Mouse (Mus musculus) left cerebral cortex, postnatal 4 days (tissue): ENCODE results near the gene Cacnb4. TPM values are rescaled to one million over a fixed set of nuclear protein-coding genes. Genes with fewer than 3 reads are reported as not detected.
A peak's percentile ranks its signal among the peaks of the same experiment; 100 is the strongest.

Experiments
- DNase-seq: peaks from one replicate; pipeline ENCODE4 v3.0.0-alpha.2; 2022
- intact Hi-C: fragments of 180-260 bp; cut with DNase I; formaldehyde crosslinking; loops from one replicate; pipeline ENCODE4 v1.15.1; 2025
- total RNA-seq, 2 experiments: library from RNA; stranded (reverse); gene quantifications; 2 replicates each; pipeline ENCODE4 v1.2.3; 2021

Gene Cacnb4
- total RNA-seq, 2 experiments from 2014 or later: 39.9 to 43.7 TPM

DNA sequence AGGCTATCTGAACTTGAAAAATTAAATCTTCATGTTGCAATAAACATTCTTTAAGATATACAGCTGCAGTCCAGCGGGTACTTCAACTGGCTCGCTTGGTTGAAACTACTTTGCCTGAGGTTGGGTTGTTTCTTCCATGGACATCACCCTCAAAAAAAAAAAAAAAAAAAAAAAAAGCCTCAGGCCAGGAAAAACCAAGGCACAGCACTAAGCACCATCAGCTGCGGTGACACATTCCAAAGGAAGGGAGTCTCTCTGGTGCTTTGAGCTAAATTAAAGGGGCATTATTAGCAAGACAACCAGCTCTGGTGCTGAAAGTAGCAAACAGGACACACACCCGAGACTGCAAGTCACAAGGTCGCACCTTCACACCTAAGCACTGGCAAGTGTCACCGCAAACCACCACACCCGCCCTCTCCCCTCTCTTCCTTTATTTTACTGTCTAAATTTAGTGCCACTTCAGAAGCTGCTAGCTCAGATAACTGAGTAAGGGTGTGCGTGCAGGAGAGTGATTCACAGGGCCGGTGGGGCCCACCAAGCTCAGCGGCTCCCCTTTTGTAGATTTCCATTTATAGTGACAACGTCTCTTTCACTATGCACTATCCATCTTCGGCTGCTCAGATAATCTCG lies 105.2 kb downstream of the Cacnb4 start:
- intact Hi-C loops: no loop called here
- no peak for DNase-seq

DNA sequence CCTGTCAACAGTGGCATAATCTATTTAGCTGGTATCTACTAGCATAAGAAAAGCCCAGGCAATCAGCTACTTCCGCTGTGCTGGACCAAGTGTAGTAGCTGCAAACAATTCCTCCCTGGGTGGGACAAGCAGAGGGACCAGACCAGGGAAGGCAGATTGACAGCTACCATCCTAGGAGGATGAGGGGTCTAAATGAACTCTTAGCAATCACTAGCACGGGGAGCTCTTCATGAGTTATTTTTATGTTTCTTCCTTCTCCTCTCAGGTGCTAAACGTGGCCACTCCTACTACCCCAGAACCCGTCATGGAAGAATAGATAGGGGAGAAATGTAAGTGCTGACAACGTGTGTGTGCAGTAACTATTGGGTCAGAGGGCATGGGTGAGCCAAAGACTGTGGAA lies 105.8 kb downstream of the Cacnb4 start:
- no peak for DNase-seq
- intact Hi-C loops: no loop called here

DNA sequence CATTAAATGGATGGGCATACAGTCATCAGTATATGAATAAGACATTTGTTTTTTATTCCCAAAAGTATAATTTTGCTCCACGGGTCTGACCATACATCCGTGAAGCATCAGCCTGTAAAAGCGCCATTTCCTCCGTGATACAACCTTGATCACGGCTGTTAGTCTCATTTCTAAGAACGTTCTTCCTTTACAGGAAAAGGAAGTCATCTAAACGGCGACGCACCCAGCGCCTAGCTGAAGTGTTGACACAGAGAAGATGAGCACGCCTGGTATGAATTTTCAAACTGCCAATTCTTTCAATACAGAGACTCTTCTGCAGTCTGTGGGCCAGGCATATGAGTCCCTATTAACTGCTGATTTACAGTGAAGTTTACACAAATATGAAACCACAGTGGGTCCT lies 106.5 kb downstream of the Cacnb4 start:
- intact Hi-C loops: no loop called here
- DNase-seq: no peak

DNA sequence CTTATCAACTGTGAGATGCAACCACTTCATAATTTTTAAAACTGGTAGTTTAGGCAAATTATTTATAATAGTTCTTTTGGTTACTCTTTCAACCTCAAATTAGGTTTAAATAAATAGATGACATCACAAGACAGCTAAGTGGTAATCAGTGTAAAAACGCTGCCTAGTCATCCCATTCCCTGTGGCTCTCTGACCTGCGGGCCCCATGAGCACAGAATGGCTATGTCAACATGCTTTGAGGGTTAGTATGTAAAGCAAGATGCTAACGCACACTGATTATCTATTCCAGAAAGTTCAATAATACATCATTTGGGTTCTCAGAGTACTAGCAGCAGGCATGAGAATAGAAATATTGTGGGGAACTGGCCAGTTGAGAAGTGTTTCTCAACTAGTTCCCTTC lies 108.5 kb downstream of the Cacnb4 start:
- no peak for DNase-seq
- intact Hi-C loops: no loop called here

DNA sequence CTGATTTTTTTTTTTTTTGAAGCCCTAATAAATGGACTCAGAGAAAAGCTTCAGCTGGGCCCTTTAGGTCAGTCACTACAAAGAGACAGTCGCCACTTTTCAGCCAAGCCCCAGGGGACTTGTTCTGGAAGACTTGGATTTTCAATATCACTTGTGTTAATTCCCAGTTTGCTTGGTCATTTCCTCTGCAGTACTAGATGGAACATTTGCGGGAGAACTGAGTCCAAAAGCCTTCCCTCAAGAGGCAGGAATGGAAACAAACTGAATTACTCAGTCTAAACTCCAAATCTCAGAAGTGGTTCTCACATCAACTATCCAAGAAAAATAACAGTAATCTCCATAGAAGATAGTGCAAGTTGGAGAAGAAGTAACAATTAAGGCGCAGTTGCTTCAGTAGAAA lies 109.2 kb downstream of the Cacnb4 start:
- intact Hi-C loops: no loop called here
- DNase-seq: no peak

DNA sequence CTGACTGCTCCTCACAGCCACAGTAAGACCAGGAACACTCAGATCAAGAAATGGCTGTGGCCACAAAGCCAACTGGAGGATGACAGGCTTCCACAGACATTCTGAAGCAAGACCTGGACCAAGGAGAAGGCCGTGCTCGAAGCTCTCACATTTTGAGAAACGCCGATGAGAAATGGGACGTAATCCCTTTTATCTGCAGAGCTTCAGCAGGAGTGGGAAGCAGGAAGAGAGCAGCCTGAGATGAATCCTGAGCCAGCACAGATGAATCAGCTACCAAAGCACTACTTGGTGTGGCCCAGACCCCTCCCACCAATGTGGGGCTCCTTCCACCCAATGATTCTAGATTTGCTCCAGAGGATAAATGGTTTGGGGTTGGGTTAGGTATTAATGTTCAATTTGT lies 113.4 kb downstream of the Cacnb4 start:
- intact Hi-C loops: no loop called here

DNA sequence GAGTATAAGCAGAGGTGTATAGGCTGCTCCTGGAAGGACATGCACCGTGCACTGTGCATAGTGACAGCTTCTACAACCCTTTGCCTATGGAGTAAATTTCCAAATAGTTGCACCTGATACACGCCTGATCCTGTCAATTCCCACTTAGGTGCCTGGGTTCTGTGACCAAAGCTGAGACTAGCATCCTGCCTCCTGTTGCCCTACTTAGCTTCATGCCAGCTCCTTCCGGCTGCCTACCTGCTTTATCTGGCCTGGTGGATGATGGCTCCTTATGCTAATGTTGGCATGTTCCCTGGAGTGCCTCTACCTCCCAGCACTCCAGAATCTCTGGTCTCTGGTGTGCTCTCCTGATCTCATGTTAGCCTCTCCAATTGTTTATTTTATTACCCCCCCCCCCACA lies 114.3 kb downstream of the Cacnb4 start:
- intact Hi-C loops: no loop called here
- DNase-seq: no peak

More for the DNA sequence above, 113.4 kb downstream of the Cacnb4 start:
- DNase-seq: no peak

DNA sequence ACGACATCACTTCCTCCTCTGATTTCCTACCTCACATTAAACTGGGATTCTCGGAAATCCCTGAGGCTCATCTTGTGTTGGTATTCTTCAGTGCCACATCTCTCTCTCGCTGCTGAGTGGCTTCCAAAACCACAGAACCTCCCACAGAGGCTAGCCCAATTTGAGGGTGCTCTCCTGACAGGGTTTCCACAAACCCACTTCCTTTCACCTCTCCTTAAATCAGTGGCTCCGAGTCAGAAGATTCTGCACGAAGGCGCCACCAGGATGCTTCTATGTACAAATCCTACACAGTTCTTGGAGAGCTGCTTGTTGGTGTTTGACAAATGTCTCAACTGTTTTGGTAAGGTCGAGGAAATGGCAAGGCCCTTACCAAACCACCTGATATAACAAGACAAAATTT lies 115.5 kb downstream of the Cacnb4 start:
- DNase-seq: no peak
- intact Hi-C loops: no loop called here

DNA sequence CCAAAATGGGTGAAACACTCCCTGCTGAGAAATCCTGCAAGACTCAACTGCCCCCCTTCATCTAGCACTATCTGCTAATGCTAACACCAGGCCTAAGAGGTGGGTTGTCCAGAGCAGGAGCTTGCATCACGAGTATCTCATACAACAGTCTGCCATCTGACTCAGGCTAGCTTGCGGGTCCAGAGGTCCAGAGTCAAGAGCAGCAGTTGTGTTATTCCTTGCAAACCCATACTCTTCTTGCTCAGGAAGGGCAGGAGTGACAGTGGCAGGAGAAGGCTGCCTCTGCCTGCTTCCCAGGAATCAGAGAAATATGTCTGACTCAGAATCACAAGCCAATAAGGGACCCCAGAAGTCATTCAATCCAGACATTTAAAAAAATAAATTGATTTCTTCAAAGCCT lies 116.4 kb downstream of the Cacnb4 start:
- intact Hi-C loops: no loop called here
- no peak for DNase-seq

DNA sequence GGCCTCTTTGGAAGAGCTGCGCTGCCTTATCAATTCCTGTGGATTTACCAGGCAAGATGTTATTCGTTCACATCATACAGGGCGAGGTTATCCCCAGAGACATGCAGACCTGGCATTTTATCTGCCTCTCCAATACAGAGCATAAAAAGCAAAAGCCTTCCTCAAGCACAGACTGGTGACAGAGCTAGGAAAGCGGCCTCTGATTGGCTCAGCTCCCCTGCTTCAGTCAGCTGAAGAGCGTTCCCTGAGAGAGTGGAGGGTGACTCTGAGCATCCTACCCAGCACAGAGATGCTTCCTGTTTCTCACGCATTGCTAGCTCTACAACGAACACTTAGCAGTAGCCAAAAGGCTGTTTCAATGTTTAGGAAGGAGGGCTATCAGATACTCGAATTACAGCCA lies 118.2 kb downstream of the Cacnb4 start:
- intact Hi-C loops: no loop called here
- peak; percentile 34 for DNase-seq

DNA sequence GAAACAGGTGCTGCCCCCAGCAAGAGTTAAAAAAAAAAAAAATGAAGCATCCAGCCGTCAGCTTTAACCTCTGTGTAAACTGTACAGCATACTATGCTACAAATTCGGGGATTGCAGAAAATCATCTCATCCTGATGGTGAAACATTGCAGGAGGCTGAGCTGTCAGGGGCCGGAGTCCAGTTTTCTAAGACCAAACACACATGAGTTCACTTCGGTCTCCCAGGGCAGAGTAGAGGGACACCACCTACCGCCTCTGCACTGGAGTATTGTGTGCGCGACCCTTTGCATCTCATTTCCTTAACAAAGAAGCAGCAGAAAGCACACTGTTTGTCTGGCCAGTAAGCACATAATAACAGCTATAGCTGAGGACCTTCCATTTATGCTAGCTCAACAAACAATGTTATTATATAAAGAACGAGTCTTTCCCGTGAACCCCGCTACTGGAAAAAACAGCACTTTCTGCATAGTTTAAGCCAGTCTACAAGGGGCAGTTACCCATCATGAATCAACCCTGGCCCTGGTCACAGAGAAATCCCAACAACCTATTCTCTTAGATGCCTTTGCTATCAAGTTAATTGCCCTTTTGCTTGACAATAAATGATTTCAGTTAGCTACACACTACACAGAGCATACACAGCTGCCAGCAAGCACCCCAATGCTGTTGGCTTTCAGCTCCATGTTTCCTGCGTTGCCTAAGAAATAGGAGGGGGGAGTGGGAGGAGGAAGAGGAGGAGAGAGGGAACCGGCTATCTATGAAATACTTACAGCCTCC lies 118.9 kb downstream of the Cacnb4 start:
- intact Hi-C loops: no loop called here
- DNase-seq: no peak

DNA sequence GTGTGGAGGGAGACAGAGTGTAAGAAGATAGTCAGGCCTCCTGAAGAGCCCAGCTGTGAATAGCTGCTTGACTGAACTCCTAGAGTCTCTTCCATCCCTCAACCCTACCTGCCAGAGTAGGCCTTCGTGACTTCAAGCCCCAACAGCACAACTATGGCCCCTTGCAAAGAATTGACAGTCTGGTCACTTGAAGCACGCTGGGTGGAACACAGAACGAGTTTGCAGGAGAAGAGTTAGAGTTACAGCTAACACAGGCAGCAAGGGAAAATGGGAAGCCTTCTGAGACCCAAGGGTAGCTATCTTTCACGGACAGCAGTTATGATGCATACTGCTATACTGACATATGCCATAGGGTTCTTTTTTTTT lies 119.7 kb downstream of the Cacnb4 start:
- intact Hi-C loops: no loop called here
- no peak for DNase-seq

DNA sequence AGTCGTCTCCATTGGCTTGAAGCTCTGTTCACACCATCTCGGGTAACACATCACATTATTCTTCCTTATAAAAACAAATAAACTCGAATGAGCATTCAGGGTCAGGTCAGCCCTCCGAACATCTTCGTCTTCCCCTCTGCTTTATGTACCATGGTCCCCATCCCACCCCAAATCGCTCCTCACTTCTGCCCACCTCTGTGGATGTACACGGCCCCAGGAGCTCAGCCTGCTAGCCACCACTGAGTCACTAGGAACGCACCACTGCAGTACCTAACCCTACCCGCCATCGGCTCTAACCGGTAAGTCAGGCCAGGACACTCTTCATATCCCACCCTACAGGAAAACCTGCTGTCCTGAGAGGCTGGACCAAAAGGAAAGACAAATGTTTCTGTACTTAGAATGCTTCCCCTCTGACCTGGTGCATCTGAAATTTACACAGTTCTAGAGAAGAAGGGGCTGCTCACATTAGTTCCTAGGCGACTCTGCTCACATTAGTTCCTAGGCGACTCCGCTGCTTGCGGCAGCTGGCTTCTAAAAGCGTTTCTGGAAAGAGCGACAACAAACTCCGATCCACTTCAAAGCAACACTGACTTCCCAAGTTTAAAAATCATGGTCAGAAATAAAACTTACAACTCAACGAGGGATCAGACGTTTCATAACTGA lies 120.2 kb downstream of the Cacnb4 start:
- no peak for DNase-seq
- intact Hi-C loops: no loop called here

DNA sequence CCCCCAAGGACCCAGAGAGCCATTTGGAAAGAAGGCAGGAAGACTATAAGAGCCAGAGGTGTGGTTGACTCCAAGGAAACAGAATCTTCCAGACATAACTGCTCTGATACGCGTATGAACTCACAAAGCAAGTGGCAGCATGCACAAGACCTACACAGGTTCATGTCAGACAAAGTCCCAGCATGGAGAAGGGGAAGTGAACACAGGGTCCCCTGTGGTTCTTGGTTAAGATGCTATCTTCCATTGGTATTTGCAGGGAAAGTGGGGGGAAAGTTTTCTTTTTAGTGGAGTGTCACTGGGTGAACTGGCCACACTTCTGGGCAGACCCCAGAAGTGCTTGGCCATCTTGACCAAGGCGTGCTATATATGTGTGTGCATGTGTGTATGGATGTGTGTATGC lies 128.2 kb downstream of the Cacnb4 start:
- DNase-seq: no peak
- intact Hi-C loops: no loop called here

DNA sequence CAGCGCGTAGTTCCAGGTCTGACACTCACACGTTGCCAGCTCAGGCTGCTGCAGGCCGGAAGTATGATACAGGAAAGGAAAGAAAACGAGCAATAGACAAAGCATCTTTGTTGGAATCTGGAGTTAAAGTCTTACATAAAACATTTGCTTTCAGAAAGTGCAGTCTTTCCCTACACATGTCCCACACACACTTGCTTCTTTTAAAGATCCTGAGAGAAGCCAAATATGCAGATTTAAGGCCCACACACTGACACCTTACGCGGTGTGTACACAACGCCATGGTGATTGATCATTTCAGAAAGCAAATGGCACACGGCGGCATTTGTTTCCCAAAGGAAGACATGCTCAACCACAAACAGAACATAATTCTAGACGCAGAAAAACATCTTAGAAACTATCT lies 129.3 kb downstream of the Cacnb4 start:
- no peak for DNase-seq

DNA sequence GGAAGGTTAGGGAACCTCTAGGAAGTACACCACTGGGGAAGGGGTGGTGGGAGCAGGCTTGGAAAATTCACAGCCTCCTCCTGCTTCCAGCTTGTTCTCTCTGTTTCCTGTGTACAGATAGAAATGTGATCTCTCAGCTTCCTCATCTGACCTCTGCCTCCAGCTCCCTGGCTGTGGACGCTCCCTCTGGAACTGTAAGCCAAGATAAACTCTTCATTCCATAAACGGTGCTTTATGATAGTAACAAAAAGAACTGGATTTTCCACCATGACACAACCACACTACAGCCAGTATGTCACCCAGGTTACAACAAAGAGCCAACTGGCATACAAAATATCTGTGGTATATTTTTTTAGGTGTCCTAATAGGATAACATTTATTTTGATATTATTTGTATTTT lies 132.1 kb downstream of the Cacnb4 start:
- DNase-seq: no peak
- intact Hi-C loops: no loop called here

More for the DNA sequence above, 129.3 kb downstream of the Cacnb4 start:
- intact Hi-C loops: no loop called here

DNA sequence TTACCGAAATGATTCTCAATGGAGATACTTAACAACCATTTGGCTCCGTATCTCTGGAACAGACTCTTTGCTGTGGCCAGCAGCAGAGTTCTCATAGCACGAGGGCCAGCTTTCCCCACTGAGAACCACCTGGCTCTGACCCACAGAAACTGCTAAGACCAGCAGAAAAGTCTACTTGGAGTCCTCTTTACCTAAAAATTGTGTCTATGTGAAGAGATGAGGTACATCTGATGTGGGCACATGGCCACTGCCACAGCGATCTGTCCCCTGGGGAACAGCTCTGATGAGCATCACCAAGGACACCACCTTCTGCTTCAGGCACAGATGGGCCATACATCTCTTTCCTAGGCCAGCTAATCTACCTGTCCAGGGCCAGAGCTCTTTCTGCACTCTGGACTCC lies 135.6 kb downstream of the Cacnb4 start:
- intact Hi-C loops: no loop called here
- DNase-seq: no peak

DNA sequence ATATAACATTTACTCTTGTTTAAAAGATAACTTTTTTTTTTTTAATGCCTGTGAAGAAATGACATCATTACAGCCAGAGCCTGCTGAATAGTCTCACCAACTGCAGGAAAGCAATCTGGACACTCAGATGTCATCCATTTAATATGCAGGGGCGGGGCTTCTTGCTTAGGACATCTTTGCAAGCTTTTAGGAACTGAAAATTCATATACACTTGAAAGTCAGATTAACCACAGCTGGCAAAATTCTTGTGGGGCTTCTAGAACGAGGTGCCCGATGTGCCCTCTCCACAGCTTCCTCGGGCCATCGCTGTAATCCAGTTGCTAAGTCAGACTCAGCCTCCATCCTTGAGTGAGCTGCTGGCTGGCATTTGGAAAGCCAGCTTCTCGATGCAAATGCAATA lies 137.3 kb downstream of the Cacnb4 start:
- intact Hi-C loops: no loop called here

DNA sequence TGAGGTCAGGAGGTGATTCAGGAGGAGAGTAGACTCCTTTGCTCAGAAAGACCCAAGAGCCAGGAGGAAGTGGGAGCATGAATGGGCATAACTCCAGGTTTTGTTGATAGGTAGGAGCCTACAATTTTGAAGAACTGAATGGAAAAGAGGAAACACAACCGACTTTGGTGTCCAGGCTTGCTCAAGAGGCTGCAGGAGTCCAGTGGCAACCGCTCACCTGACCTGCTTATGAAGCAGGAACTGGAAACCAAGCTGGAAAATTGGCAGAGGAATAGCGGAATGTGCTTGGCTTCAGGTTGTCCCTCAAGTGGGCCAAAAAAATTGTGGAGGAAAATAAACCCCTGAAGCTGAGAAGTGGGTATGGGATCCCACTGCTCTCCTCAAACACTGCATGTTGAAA lies 139.0 kb downstream of the Cacnb4 start:
- intact Hi-C loops: no loop called here
- no peak for DNase-seq

More for the DNA sequence above, 137.3 kb downstream of the Cacnb4 start:
- no peak for DNase-seq

DNA sequence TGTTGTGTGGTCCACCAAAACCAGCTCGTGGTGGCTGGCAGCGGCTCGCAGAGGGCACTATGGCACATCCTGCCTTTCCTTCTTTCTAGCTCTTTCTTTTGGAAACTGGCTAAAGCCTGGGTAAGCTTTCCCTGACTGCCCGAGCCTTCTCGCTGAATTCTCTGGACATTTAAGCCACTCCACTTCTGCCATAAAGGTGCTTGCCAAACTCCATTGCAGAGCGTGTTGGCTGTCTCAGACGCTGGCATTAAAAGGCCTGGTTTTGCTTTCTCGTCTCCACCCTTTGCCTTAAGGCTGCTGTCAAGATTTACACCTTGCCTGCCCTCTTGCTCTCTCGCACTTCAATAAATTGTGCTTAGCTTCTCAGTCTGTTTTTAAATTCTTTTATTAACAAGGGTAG lies 139.5 kb downstream of the Cacnb4 start:
- no peak for DNase-seq
- intact Hi-C loops: no loop called here

DNA sequence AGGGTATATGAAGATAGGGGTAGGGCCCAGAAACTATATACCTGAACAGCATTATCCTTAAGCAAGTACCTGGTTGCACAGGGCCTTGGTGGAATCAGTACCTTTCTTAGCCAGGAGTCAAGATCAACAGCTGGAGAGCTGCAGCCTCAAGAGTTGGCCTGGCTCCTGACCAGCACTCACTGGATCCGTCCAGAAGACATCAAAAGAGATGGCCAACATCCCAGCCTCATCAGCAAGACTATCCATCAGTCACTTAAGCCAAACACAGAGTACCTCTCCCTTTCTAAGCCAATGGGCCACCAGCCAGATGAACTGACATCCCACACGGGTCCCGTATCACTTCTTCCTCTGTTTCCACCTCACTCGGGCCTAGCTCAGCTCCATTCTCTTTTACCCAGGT lies 140.1 kb downstream of the Cacnb4 start:
- intact Hi-C loops: no loop called here

DNA sequence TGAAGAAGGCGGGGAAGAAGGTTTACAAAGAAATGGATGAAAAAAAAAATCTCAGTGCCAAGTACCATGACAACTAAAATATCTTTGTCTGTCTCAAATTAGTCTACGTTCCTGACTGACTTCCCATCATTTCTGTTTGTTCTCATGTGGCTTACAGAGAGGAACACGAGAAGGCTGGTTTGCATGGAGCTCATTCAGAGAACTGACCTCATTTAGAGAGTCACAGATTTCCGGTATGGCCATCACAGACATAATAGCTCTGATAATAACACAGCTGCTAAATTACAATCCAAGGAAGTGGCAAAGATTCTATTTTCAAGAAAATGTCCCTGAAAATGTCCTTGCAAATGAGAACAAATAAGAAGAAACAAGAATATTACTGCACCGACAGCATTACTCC lies 142.9 kb downstream of the Cacnb4 start:
- intact Hi-C loops: no loop called here
- no peak for DNase-seq

More for the DNA sequence above, 140.1 kb downstream of the Cacnb4 start:
- DNase-seq: no peak
